Mouse (Mus musculus) cortical plate, adult 2 months (tissue): ENCODE results near the gene Tmc7.

Experiments
- CTCF ChIP-seq: fragments of 200-500 bp; IDR thresholded peaks from 2 replicates; pipeline ENCODE4 v1.5.1; 2011; ENCODE audit warnings: mild to moderate bottlenecking, control low read depth, low read length; ENCODE audit not compliant: insufficient read depth; ENCODE audit errors: extremely low read depth
- POLR2A ChIP-seq: fragments of 200-500 bp; IDR thresholded peaks from 2 replicates; pipeline ENCODE4 v1.6.1; 2011; ENCODE audit warnings: mild to moderate bottlenecking, low read length, control low read depth; ENCODE audit not compliant: insufficient read depth; ENCODE audit errors: extremely low read depth

DNA sequence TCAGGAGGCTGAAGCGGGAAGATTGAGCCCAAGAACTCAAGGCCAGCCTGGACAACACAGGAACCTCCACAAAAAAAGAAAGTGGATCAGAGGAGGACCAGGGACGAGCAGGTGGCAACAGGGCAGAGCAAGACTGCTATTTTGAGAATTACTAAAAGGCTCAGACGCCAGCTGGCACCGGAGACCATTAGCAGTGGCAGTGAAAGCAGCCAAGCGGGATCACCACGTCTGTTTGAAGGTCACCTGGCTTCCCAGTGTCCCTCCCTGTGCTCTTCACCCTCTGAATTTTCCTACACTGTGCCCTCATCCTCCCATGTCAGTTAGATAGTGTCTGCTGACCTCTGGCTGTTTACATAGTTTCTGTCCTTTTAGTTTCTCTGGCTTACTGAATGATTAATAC lies 1.3 kb upstream of the Tmc7 start:
- TF ChIP-seq CTCF: no peak
- TF ChIP-seq POLR2A: no peak
